Mouse (Mus musculus) lung, embryonic 14.5 days (tissue): ENCODE results near the gene Mrpl3. TPM values are rescaled to one million over a fixed set of nuclear protein-coding genes. Genes with fewer than 3 reads are reported as not detected.
"Not testable (repeated sequence)": the region's sequence is repeated elsewhere in the genome, so short reads cannot be mapped to it uniquely, and the experiment has no call there.

Experiments used
- ATAC-seq: fragments of 200-750 bp; cut with Nextera tagmentation; 2 replicates; pipeline ENCODE4 v1.8.0; 2017; ENCODE audit warnings: mild to moderate bottlenecking, moderate TSS enrichment, moderate library complexity; ENCODE audit not compliant: insufficient read depth
- DNase-seq: peaks from one replicate; pipeline ENCODE4 v3.0.0-alpha.2; 2015
- H3K27ac ChIP-seq: fragments of 300-500 bp; sonication (generic); 2 replicates; pipeline ENCODE4 v1.5.1; 2014; ENCODE audit warnings: low read depth, mild to moderate bottlenecking, moderate library complexity
- H3K27me3 ChIP-seq: fragments of 300-500 bp; sonication (generic); 2 replicates; pipeline ENCODE4 v1.6.1; 2014; ENCODE audit warnings: low read length, control low read depth; ENCODE audit not compliant: insufficient read depth
- H3K36me3 ChIP-seq: fragments of 300-500 bp; sonication (generic); 2 replicates; pipeline ENCODE4 v1.6.1; 2014; ENCODE audit warnings: control low read depth; ENCODE audit not compliant: insufficient read depth
- H3K4me1 ChIP-seq: fragments of 300-500 bp; sonication (generic); 2 replicates; pipeline ENCODE4 v1.6.1; 2014; ENCODE audit warnings: antibody characterized with exemption, control low read depth; ENCODE audit not compliant: insufficient read depth
- H3K4me2 ChIP-seq: fragments of 300-500 bp; sonication (generic); 2 replicates; pipeline ENCODE4 v1.6.1; 2014; ENCODE audit warnings: mild to moderate bottlenecking
- H3K4me3 ChIP-seq: fragments of 300-500 bp; sonication (generic); 2 replicates; pipeline ENCODE4 v1.5.1; 2014; ENCODE audit warnings: low read depth, low read length
- H3K9ac ChIP-seq: fragments of 300-500 bp; sonication (generic); 2 replicates; pipeline ENCODE4 v1.6.1; 2014
- H3K9me3 ChIP-seq: fragments of 300-500 bp; sonication (generic); 2 replicates; pipeline ENCODE4 v1.6.1; 2016; ENCODE audit warnings: low read depth, low read length, control low read depth
- CTCF ChIP-seq: IDR thresholded peaks from 2 replicates; pipeline ENCODE4 v1.5.1; 2016; ENCODE audit warnings: antibody characterized with exemption, low read depth
- WGBS: fragments of 180-500 bp; shearing (Covaris S2); extraction: QIAGEN DNeasy Blood & Tissue Kit; methylation state at CpG from one replicate; pipeline ENCODE4 v1.1.7; 2014; 5-methylcytosine and 5-hydroxymethylcytosine counted together
- polyA plus RNA-seq: library from polyadenylated mRNA; unstranded; fragments of >200 nt; fragmentation: Nextera tagmentation; extraction: Ambion mirVana; gene quantifications from 2 replicates; pipeline ENCODE4 v1.2.1, GENCODE M21; 2014

The Mrpl3 gene
- polyA plus RNA-seq, 1 experiment from 2014 or later = 118 TPM

- Histone ChIP-seq H3K9ac (no peak overlapping the region), H3K27me3 (no peaks in the 10 kb centered on the region), H3K27ac (no peak overlapping the region), H3K9me3 (no peaks in the 10 kb centered on the region), H3K4me1 (no peaks in the 10 kb centered on the region), H3K4me3 (no peak overlapping the region), H3K36me3 (peaks cover 51% of the 10 kb centered on the region), H3K4me2 (no peak overlapping the region)
- TF ChIP-seq CTCF = no peak
- 86% methylated on average over 13 of the region's 13 CpGs for WGBS
- ATAC-seq = no peak
- no peak for DNase-seq
Measured at GRCm38 (mm10) chr9:105076756-105077424, 23.9 kb downstream of the Mrpl3 start.

- ATAC-seq = no peak
- TF ChIP-seq CTCF = no peak
- no peak overlapping the region for H3K9ac ChIP-seq
- no peak for DNase-seq
- H3K4me3 ChIP-seq = no peak overlapping the region
- H3K36me3 ChIP-seq = peaks cover 40% of the 10 kb centered on the region
- H3K4me2 ChIP-seq = no peak overlapping the region
- no peaks in the 10 kb centered on the region for H3K4me1 ChIP-seq
- 84% methylated on average over 4 of the region's 4 CpGs for WGBS
- H3K9me3 ChIP-seq = no peaks in the 10 kb centered on the region
- no peak overlapping the region for H3K27ac ChIP-seq
- no peaks in the 10 kb centered on the region for H3K27me3 ChIP-seq
Measured at GRCm38 (mm10) chr9:105078460-105078859, 25.4 kb downstream of the Mrpl3 start.

GRCm38 (mm10) chr9:105080246-105080645, 27.2 kb downstream of the Mrpl3 start:
- no peak overlapping the region for H3K27ac ChIP-seq
- WGBS = 79% methylated on average over 3 of the region's 3 CpGs
- H3K4me1 ChIP-seq = no peaks in the 10 kb centered on the region
- ATAC-seq = no peak
- H3K36me3 ChIP-seq = peaks cover 22% of the 10 kb centered on the region
- H3K9ac ChIP-seq = no peak overlapping the region
- TF ChIP-seq CTCF = no peak
- H3K9me3 ChIP-seq = no peaks in the 10 kb centered on the region
- no peaks in the 10 kb centered on the region for H3K27me3 ChIP-seq
- DNase-seq = no peak
- H3K4me2 ChIP-seq = no peak overlapping the region
- no peak overlapping the region for H3K4me3 ChIP-seq

DNA sequence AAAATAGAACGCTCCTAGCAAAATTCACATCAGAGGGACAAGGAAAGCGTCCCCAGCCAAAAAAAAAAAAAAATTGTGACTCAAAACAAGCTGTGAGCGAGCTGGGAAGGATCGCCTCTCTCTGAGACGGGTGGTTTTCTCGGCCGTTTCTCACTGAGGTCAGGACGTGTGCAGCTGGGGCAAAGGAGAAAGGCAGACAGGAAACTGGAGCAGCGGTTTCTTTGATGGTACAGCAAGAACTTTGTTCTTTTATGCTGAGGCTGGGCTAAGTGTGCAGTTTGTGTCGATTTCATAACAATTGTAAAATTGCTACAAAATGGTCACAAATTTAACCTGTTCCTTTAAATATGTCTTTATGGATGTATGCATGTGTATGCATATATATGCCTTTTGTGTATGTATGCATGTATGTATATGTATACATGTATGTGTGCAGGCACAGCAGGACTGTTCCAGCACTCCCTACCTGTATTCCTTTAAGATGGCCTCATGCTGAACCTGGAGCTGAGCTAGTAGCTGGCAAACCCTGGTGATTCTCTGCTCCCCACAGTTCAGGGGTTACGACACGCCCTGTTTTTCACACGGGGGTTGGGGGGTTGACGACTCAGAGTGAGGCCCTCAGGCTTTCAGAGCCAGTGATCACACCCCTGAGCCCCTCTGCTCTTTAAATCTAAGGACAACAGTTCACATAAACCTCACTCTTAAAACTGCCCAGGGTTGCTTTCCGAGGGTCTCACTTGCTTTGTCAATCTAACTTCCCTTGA, 48.0 kb downstream of the Mrpl3 start:
- no peak for ATAC-seq
- 40% methylated on average over 15 of the region's 15 CpGs for WGBS
- DNase-seq = no peak
- Histone ChIP-seq H3K27ac (no peak overlapping the region), H3K9me3 (no peaks in the 10 kb centered on the region), H3K4me1 (no peaks in the 10 kb centered on the region), H3K36me3 (no peaks in the 10 kb centered on the region), H3K4me2 (no peak overlapping the region), H3K27me3 (no peaks in the 10 kb centered on the region), H3K4me3 (no peak overlapping the region), H3K9ac (no peak overlapping the region)
- TF ChIP-seq CTCF = no peak

DNA sequence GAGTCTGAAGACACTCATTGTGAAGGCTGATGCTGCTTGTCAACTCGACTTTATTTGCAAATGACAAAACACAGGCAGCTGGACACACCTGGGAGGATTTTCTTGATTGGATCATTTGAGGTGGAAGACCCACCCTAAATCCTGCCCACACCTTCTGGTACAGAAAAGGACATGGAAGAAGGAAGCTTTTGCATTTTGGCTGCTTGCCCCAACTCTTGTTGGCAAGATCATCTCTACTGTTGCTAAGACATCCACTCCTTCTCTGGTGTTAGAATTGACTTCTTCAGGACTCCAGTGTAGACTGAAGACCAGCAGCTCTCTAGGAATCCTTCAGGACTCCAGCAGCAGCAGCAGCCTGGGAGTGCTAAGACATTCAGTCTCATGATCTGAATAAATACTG, 48.9 kb downstream of the Mrpl3 start:
- H3K9ac ChIP-seq = no peak overlapping the region
- TF ChIP-seq CTCF = no peak
- 37% methylated on average over 1 of the region's 1 CpGs for WGBS
- no peaks in the 10 kb centered on the region for H3K27me3 ChIP-seq
- H3K9me3 ChIP-seq = no peaks in the 10 kb centered on the region
- DNase-seq = no peak
- no peaks in the 10 kb centered on the region for H3K36me3 ChIP-seq
- H3K4me2 ChIP-seq = no peak overlapping the region
- no peak overlapping the region for H3K27ac ChIP-seq
- no peaks in the 10 kb centered on the region for H3K4me1 ChIP-seq
- no peak overlapping the region for H3K4me3 ChIP-seq
- ATAC-seq = no peak

- no peak overlapping the region for H3K27ac ChIP-seq
- no peak for TF ChIP-seq CTCF
- H3K9me3 ChIP-seq = no peaks in the 10 kb centered on the region
- no peaks in the 10 kb centered on the region for H3K4me1 ChIP-seq
- 89% methylated on average over 5 of the region's 5 CpGs for WGBS
- H3K27me3 ChIP-seq = no peaks in the 10 kb centered on the region
- H3K9ac ChIP-seq = no peak overlapping the region
- no peak overlapping the region for H3K4me3 ChIP-seq
- DNase-seq = no peak
- ATAC-seq = no peak
- no peak overlapping the region for H3K4me2 ChIP-seq
- no peaks in the 10 kb centered on the region for H3K36me3 ChIP-seq
Measured at GRCm38 (mm10) chr9:105103893-105104292, 50.9 kb downstream of the Mrpl3 start.

DNA sequence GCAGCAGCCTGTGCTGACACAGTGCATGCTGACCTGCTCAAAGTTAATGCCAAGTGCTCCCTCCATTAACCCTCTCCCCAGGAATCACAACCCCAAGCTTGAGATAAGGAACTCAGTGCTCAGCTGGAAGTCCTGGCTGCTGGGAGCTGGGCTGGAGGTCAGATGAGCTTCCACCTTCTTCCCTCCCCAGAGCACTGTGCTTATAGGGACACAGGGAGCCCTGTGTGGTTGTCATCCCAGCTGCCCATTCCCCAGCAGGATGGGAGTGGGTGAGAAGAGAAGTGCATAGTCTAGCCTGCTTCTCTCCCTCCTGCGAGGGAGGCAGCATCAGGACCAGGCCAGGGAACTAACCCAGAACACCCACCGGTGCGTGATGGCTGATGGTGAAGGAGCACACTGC, 72.2 kb downstream of the Mrpl3 start:
- not testable (repeated sequence) for ATAC-seq, H3K4me3 ChIP-seq, H3K4me2 ChIP-seq, H3K27ac ChIP-seq, H3K36me3 ChIP-seq, H3K9ac ChIP-seq, H3K27me3 ChIP-seq, DNase-seq, H3K9me3 ChIP-seq, H3K4me1 ChIP-seq
- 78% methylated on average over 3 of the region's 3 CpGs for WGBS

Other genes starting within 250 kb of the Mrpl3 start
- 14.9 and 15.3 TPM in 2 replicates for gene Nudt16, start 78.6 kb downstream of the Mrpl3 start, polyA plus RNA-seq
- not detected in 2 replicates for gene 1700080E11Rik, start 91.9 kb downstream of the Mrpl3 start, polyA plus RNA-seq